Mouse (Mus musculus) spleen, postnatal 14 days (tissue): ENCODE data around the gene Il1f10.

Experiments used
- DNase-seq, 2 experiments: peaks; one replicate each; pipeline ENCODE4 v3.0.0; 2021 to 2022; ENCODE audit warnings: low spot score in 2 of 2

Il1f10 gene

GRCm38 (mm10) chr2:24290896-24291295 is at the start of gene Il1f10:
Gene Il1f10 (plus strand): TSS chr2:24291196.
- no peak for DNase-seq

- no peak for DNase-seq
Observed at GRCm38 (mm10) chr2:24267503-24267902, 23.5 kb upstream of the Il1f10 start.

GRCm38 (mm10) chr2:24273619-24274018 is 17.4 kb upstream of the Il1f10 start:
- DNase-seq, result no peak

GRCm38 (mm10) chr2:24275146-24275545 is 15.8 kb upstream of the Il1f10 start:
- no peak for DNase-seq

GRCm38 (mm10) chr2:24276654-24277053 is 14.3 kb upstream of the Il1f10 start, which contains the start of gene Il1f5:
Gene Il1f5 (plus strand): TSS chr2:24276954.
- DNase-seq, result no peak

GRCm38 (mm10) chr2:24294616-24295015 is 3.6 kb downstream of the Il1f10 start:
- no peak for DNase-seq

GRCm38 (mm10) chr2:24296837-24297236 is 5.8 kb downstream of the Il1f10 start:
- DNase-seq, result peak in 1 of 2 experiments; percentile 23

- peak in 1 of 2 experiments; percentile 26 for DNase-seq
Observed at GRCm38 (mm10) chr2:24311302-24312001, 20.5 kb downstream of the Il1f10 start.

GRCm38 (mm10) chr2:24316919-24317318 is 25.9 kb downstream of the Il1f10 start:
- no peak for DNase-seq

- DNase-seq, result no peak
Observed at GRCm38 (mm10) chr2:24317919-24318598, 27.1 kb downstream of the Il1f10 start.

GRCm38 (mm10) chr2:24335333-24335732 is 44.3 kb downstream of the Il1f10 start:
- no peak for DNase-seq

- DNase-seq, result no peak
Observed at GRCm38 (mm10) chr2:24336545-24336944, 45.5 kb downstream of the Il1f10 start, which contains the start of gene Il1rn. Gene Il1rn (plus strand): TSS chr2:24336853.

GRCm38 (mm10) chr2:24341395-24341885 is 50.4 kb downstream of the Il1f10 start:
- no peak for DNase-seq
